Mouse (Mus musculus) MEL (cell line): ENCODE data around the gene Insm1. TPM values are rescaled to one million over a fixed set of nuclear protein-coding genes. Genes with fewer than 3 reads are reported as not detected.

ENCODE experiments used
- DNase-seq: peaks from one replicate; pipeline ENCODE4 v3.0.0; 2011; ENCODE audit warnings: low read depth, low spot score
- H3K27ac ChIP-seq: 2 replicates; pipeline ENCODE4 v1.5.1; 2012; ENCODE audit warnings: low read depth, mild to moderate bottlenecking, control low read depth, low read length, moderate library complexity; ENCODE audit not compliant: control insufficient read depth
- H3K27me3 ChIP-seq, 2 experiments: fragments of 150-350 bp in 1 of 2; sonication (generic) in 1 of 2; 2 replicates each; pipeline ENCODE4 v1.6.1; 2012; ENCODE audit warnings: low read length in 2 of 2, mild to moderate bottlenecking in 2 of 2, improper control_type of control experiment in 1 of 2, moderate library complexity in 1 of 2; ENCODE audit not compliant: insufficient read depth in 2 of 2, control insufficient read depth in 1 of 2
- H3K36me3 ChIP-seq, 2 experiments: 2 replicates each; pipeline ENCODE4 v1.6.1; 2012 to 2014; ENCODE audit warnings: low read length in 2 of 2, improper control_type of control experiment in 1 of 2, inconsistent platforms in 1 of 2, mild to moderate bottlenecking in 1 of 2; ENCODE audit not compliant: insufficient read depth in 2 of 2, control insufficient read depth in 1 of 2
- H3K4me1 ChIP-seq, 2 experiments: fragments of 150-350 bp in 1 of 2; sonication (generic) in 1 of 2; 2 replicates each; pipeline ENCODE4 v1.6.1; 2012; ENCODE audit warnings: low read length in 2 of 2, improper control_type of control experiment in 1 of 2, mild to moderate bottlenecking in 1 of 2; ENCODE audit not compliant: insufficient read depth in 2 of 2, control insufficient read depth in 1 of 2
- H3K4me3 ChIP-seq, 2 experiments: fragments of 150-350 bp in 1 of 2; sonication (generic) in 1 of 2; 2 replicates each; pipeline ENCODE4 v1.5.1; 2012; ENCODE audit warnings: low read depth in 2 of 2, low read length in 2 of 2, mild to moderate bottlenecking in 2 of 2, moderate library complexity in 2 of 2, control low read depth in 1 of 2, improper control_type of control experiment in 1 of 2; ENCODE audit not compliant: control insufficient read depth in 1 of 2, insufficient read depth in 1 of 2
- H3K79me2 ChIP-seq: 2 replicates; pipeline ENCODE4 v1.6.1; 2012; ENCODE audit warnings: mild to moderate bottlenecking, low read length, moderate library complexity; ENCODE audit not compliant: control insufficient read depth, poor library complexity, insufficient read depth
- H3K9ac ChIP-seq: 2 replicates; pipeline ENCODE4 v1.6.1; 2012; ENCODE audit warnings: low read depth, mild to moderate bottlenecking, control low read depth, low read length, moderate library complexity; ENCODE audit not compliant: control insufficient read depth, poor library complexity, severe bottlenecking
- H3K9me3 ChIP-seq: fragments of 150-350 bp; sonication (generic); replicated peaks from 2 replicates; pipeline ENCODE4 v1.6.1; 2012; ENCODE audit warnings: mild to moderate bottlenecking, low read length, improper control_type of control experiment, moderate library complexity; ENCODE audit not compliant: insufficient read depth
- BHLHE40 ChIP-seq: IDR thresholded peaks from 2 replicates; pipeline ENCODE4 v1.6.1; 2012; ENCODE audit warnings: low read depth, mild to moderate bottlenecking, inconsistent platforms, low read length, improper control_type of control experiment, borderline replicate concordance
- CHD1 ChIP-seq: IDR thresholded peaks from 2 replicates; pipeline ENCODE4 v1.6.1; 2012; ENCODE audit warnings: low read depth, mild to moderate bottlenecking, inconsistent platforms, low read length, improper control_type of control experiment
- CHD2 ChIP-seq: IDR thresholded peaks from 2 replicates; pipeline ENCODE4 v1.6.1; 2011; ENCODE audit warnings: low read length, improper control_type of control experiment
- CTCF ChIP-seq, 3 experiments: IDR thresholded peaks in 2 of 3; conservative IDR thresholded peaks in 1 of 3; 2 replicates each; pipeline ENCODE4 v1.5.1; 2011 to 2012; ENCODE audit warnings: low read length in 3 of 3, low read depth in 2 of 3, mild to moderate bottlenecking in 2 of 3, improper control_type of control experiment in 1 of 3, inconsistent platforms in 1 of 3, mixed read lengths in 1 of 3, moderate library complexity in 1 of 3; ENCODE audit not compliant: control insufficient read depth in 1 of 3, insufficient read depth in 1 of 3, poor library complexity in 1 of 3, severe bottlenecking in 1 of 3
- E2F4 ChIP-seq: IDR thresholded peaks from 2 replicates; pipeline ENCODE4 v1.6.1; 2011; ENCODE audit warnings: low read depth, low read length, improper control_type of control experiment, borderline replicate concordance
- EP300 ChIP-seq, 2 experiments: IDR thresholded peaks; 2 replicates each; pipeline ENCODE4 v1.6.1; 2011; ENCODE audit warnings: improper control_type of control experiment in 2 of 2, low read length in 2 of 2, low read depth in 1 of 2, mild to moderate bottlenecking in 1 of 2
- ETS1 ChIP-seq: IDR thresholded peaks from 2 replicates; pipeline ENCODE4 v1.6.1; 2012; ENCODE audit warnings: low read depth, mild to moderate bottlenecking, inconsistent platforms, low read length, improper control_type of control experiment, moderate library complexity
- GABPA ChIP-seq: IDR thresholded peaks from 2 replicates; pipeline ENCODE4 v1.6.1; 2012; ENCODE audit warnings: low read depth, mild to moderate bottlenecking, inconsistent platforms, low read length, improper control_type of control experiment, moderate library complexity
- GATA1 ChIP-seq: IDR thresholded peaks from 2 replicates; pipeline ENCODE4 v1.6.1; 2011; ENCODE audit warnings: low read depth, low read length, improper control_type of control experiment
- HCFC1 ChIP-seq: IDR thresholded peaks from 2 replicates; pipeline ENCODE4 v1.6.1; 2012; ENCODE audit warnings: low read depth, mild to moderate bottlenecking, inconsistent platforms, low read length, improper control_type of control experiment, moderate library complexity
- JUND ChIP-seq: IDR thresholded peaks from 2 replicates; pipeline ENCODE4 v1.6.1; 2011; ENCODE audit warnings: low read depth, mild to moderate bottlenecking, improper control_type of control experiment, low read length
- KAT2A ChIP-seq: conservative IDR thresholded peaks from 2 replicates; pipeline ENCODE4 v1.6.1; 2012; ENCODE audit warnings: low read depth, low read length, improper control_type of control experiment, inconsistent platforms
- MAFK ChIP-seq: IDR thresholded peaks from 2 replicates; pipeline ENCODE4 v1.6.1; 2011; ENCODE audit warnings: low read depth, mild to moderate bottlenecking, low read length, improper control_type of control experiment, borderline replicate concordance
- MAX ChIP-seq: IDR thresholded peaks from 2 replicates; pipeline ENCODE4 v1.6.1; 2011; ENCODE audit warnings: low read length, improper control_type of control experiment
- MAZ ChIP-seq: IDR thresholded peaks from 2 replicates; pipeline ENCODE4 v1.6.1; 2012; ENCODE audit warnings: low read depth, mild to moderate bottlenecking, inconsistent platforms, low read length, improper control_type of control experiment
- MEF2A ChIP-seq: IDR thresholded peaks from 2 replicates; pipeline ENCODE4 v1.6.1; 2014; ENCODE audit warnings: low read depth, mild to moderate bottlenecking, inconsistent platforms, low read length, improper control_type of control experiment; ENCODE audit not compliant: poor library complexity, insufficient replicate concordance, severe bottlenecking; ENCODE audit errors: extremely low read depth
- MXI1 ChIP-seq: IDR thresholded peaks from 2 replicates; pipeline ENCODE4 v1.6.1; 2011; ENCODE audit warnings: mild to moderate bottlenecking, low read depth, low read length, improper control_type of control experiment
- MYB ChIP-seq: IDR thresholded peaks from 2 replicates; pipeline ENCODE4 v1.6.1; 2011; ENCODE audit warnings: mild to moderate bottlenecking, low read depth, low read length, improper control_type of control experiment
- MYC ChIP-seq: IDR thresholded peaks from 2 replicates; pipeline ENCODE4 v1.6.1; 2011; ENCODE audit warnings: low read depth, mild to moderate bottlenecking, low read length, improper control_type of control experiment, moderate library complexity
- NELFE ChIP-seq: IDR thresholded peaks from 2 replicates; pipeline ENCODE4 v1.6.1; 2011; ENCODE audit warnings: low read depth, low read length, improper control_type of control experiment
- NRF1 ChIP-seq: IDR thresholded peaks from 2 replicates; pipeline ENCODE4 v1.6.1; 2014; ENCODE audit warnings: low read depth, mild to moderate bottlenecking, inconsistent platforms, low read length, improper control_type of control experiment, moderate library complexity; ENCODE audit not compliant: poor library complexity, insufficient read depth, severe bottlenecking
- POLR2A ChIP-seq, 2 experiments: IDR thresholded peaks; 2 replicates each; pipeline ENCODE4 v1.6.1; 2011 to 2012; ENCODE audit warnings: low read length in 2 of 2, mild to moderate bottlenecking in 2 of 2, control low read depth in 1 of 2, improper control_type of control experiment in 1 of 2, low read depth in 1 of 2, moderate library complexity in 1 of 2; ENCODE audit not compliant: control insufficient read depth in 1 of 2, insufficient read depth in 1 of 2, poor library complexity in 1 of 2
- POLR2AphosphoS2 ChIP-seq: IDR thresholded peaks from 2 replicates; pipeline ENCODE4 v1.6.1; 2011; ENCODE audit warnings: low read length, improper control_type of control experiment
- RAD21 ChIP-seq: IDR thresholded peaks from 2 replicates; pipeline ENCODE4 v1.6.1; 2011; ENCODE audit warnings: mild to moderate bottlenecking, low read depth, low read length, improper control_type of control experiment
- RCOR1 ChIP-seq: IDR thresholded peaks from 2 replicates; pipeline ENCODE4 v1.6.1; 2012; ENCODE audit warnings: low read depth, mild to moderate bottlenecking, inconsistent platforms, low read length, improper control_type of control experiment
- SIN3A ChIP-seq: IDR thresholded peaks from 2 replicates; pipeline ENCODE4 v1.6.1; 2012; ENCODE audit warnings: low read length, improper control_type of control experiment, inconsistent platforms
- SMC3 ChIP-seq: IDR thresholded peaks from 2 replicates; pipeline ENCODE4 v1.6.1; 2011; ENCODE audit warnings: low read depth, low read length, improper control_type of control experiment
- TAL1 ChIP-seq: IDR thresholded peaks from 2 replicates; pipeline ENCODE4 v1.6.1; 2012; ENCODE audit warnings: mild to moderate bottlenecking, inconsistent platforms, low read length, moderate library complexity, mixed read lengths
- TBP ChIP-seq: IDR thresholded peaks from 2 replicates; pipeline ENCODE4 v1.8.0; 2011; ENCODE audit warnings: low read depth, low read length, improper control_type of control experiment
- TCF12 ChIP-seq: IDR thresholded peaks from 2 replicates; pipeline ENCODE4 v1.6.1; 2014; ENCODE audit warnings: low read depth, mild to moderate bottlenecking, inconsistent platforms, low read length, improper control_type of control experiment, moderate library complexity
- UBTF ChIP-seq: IDR thresholded peaks from 2 replicates; pipeline ENCODE4 v1.6.1; 2012; ENCODE audit warnings: low read depth, mild to moderate bottlenecking, inconsistent platforms, low read length, improper control_type of control experiment, moderate library complexity, borderline replicate concordance; ENCODE audit not compliant: insufficient read depth
- USF1 ChIP-seq: IDR thresholded peaks from 2 replicates; pipeline ENCODE4 v1.6.1; 2014; ENCODE audit warnings: low read depth, mild to moderate bottlenecking, inconsistent platforms, low read length, improper control_type of control experiment, moderate library complexity
- USF2 ChIP-seq, 2 experiments: IDR thresholded peaks; 2 replicates each; pipeline ENCODE4 v1.6.1; 2011 to 2012; ENCODE audit warnings: improper control_type of control experiment in 2 of 2, low read length in 2 of 2, borderline replicate concordance in 1 of 2, inconsistent platforms in 1 of 2, low read depth in 1 of 2, mild to moderate bottlenecking in 1 of 2; ENCODE audit not compliant: insufficient read depth in 1 of 2
- ZC3H11A ChIP-seq: IDR thresholded peaks from 2 replicates; pipeline ENCODE4 v1.6.1; 2012; ENCODE audit warnings: low read depth, mild to moderate bottlenecking, inconsistent platforms, low read length, improper control_type of control experiment
- ZKSCAN1 ChIP-seq: IDR thresholded peaks from 2 replicates; pipeline ENCODE4 v1.6.1; 2012; ENCODE audit warnings: low read depth, mild to moderate bottlenecking, inconsistent platforms, low read length, improper control_type of control experiment, moderate library complexity
- ZMIZ1 ChIP-seq: IDR thresholded peaks from 2 replicates; pipeline ENCODE4 v1.6.1; 2012; ENCODE audit warnings: low read depth, mild to moderate bottlenecking, inconsistent platforms, low read length, improper control_type of control experiment, moderate library complexity
- ZNF384 ChIP-seq: IDR thresholded peaks from 2 replicates; pipeline ENCODE4 v1.6.1; 2012; ENCODE audit warnings: low read depth, mild to moderate bottlenecking, inconsistent platforms, low read length, improper control_type of control experiment
- polyA plus RNA-seq, 2 experiments: library from polyadenylated mRNA; stranded (reverse) in 1 of 2; unstranded in 1 of 2; fragments of >175 nt in 1 of 2; fragments of >200 nt in 1 of 2; gene quantifications; 2 replicates each; pipeline versions ENCODE4 v1.2.1 to v1.2.4; 2012; ENCODE audit warnings: low replicate concordance in 2 of 2, low read depth in 1 of 2; ENCODE audit not compliant: insufficient read length in 2 of 2, insufficient read depth in 1 of 2, missing spikeins in 1 of 2
- total RNA-seq: library from RNA; depleted of rRNA; stranded (reverse); fragments of 300-350 nt; gene quantifications from 2 replicates; pipeline ENCODE4 v1.2.3, GENCODE M21; 2012

The Insm1 gene
- total and polyA plus RNA-seq, 3 experiments: not detected

- Histone ChIP-seq H3K27me3 (no peaks in the 10 kb centered on the region; a peak in 1 of 4 replicates), H3K27ac (no peak overlapping the region), H3K36me3 (peaks cover 0 to 5% of the 10 kb centered on the region in 2 experiments; a peak in 1 of 4 replicates), H3K4me1 (peaks cover 3 to 10% of the 10 kb centered on the region in 2 experiments), H3K9me3 (no peaks in the 10 kb centered on the region), H3K4me3 (peak overlapping the region; percentile 36 to 45), H3K79me2 (no peaks in the 10 kb centered on the region), H3K9ac (peak overlapping the region; percentile 54)
- DNase-seq: peak; percentile 81
- TF ChIP-seq RCOR1: no peak
- TF ChIP-seq MEF2A: no peak
- no peak for TF ChIP-seq POLR2AphosphoS2
- TF ChIP-seq ZKSCAN1: peak; percentile 8; the same call in 1 of the 2 replicates
- no peak for TF ChIP-seq JUND
- TF ChIP-seq UBTF: no peak
- peak; percentile 50; the same call in 1 of the 2 replicates for TF ChIP-seq HCFC1
- peak; percentile 69 for TF ChIP-seq SIN3A
- TF ChIP-seq EP300 (IDR thresholded peaks at IDR 0.05; ENCODE audit: low read depth in 1 of 2, low read length in 2 of 2): peak in 1 of 2 experiments; percentile 22; a peak in 1 of 4 replicates
- no peak for TF ChIP-seq CHD1
- TF ChIP-seq ZNF384: peak; percentile 40; the same call in 1 of the 2 replicates
- TF ChIP-seq TBP: no peak
- 0 out of 2 replicates have a peak, but pooled peaks have one; percentile 45 for TF ChIP-seq MYC
- TF ChIP-seq SMC3: peak; percentile 76
- no peak for TF ChIP-seq USF1
- TF ChIP-seq MAFK: no peak
- TF ChIP-seq TAL1: no peak
- no peak for TF ChIP-seq POLR2A (IDR thresholded peaks at IDR 0.05; ENCODE audit: control insufficient read depth in 1 of 2, insufficient read depth in 1 of 2, low read depth in 1 of 2, low read length in 2 of 2, poor library complexity in 1 of 2)
- no peak for TF ChIP-seq BHLHE40
- 0 out of 2 replicates have a peak, but pooled peaks have one; percentile 29 for TF ChIP-seq ETS1
- TF ChIP-seq ZMIZ1: no peak
- no peak for TF ChIP-seq GABPA
- TF ChIP-seq MAZ: 0 out of 2 replicates have a peak, but pooled peaks have one; percentile 69
- peak; percentile 47 for TF ChIP-seq ZC3H11A
- no peak for TF ChIP-seq E2F4
- TF ChIP-seq RAD21: peak; percentile 64
- TF ChIP-seq CTCF (IDR thresholded peaks at IDR 0.05 in 2 of 3, conservative IDR thresholded peaks at IDR 0.05 in 1 of 3; ENCODE audit: control insufficient read depth in 1 of 3, insufficient read depth in 1 of 3, low read depth in 2 of 3, low read length in 3 of 3, poor library complexity in 1 of 3, severe bottlenecking in 1 of 3): peak; percentile 79 to 91 (median 86)
- TF ChIP-seq NELFE: no peak
- TF ChIP-seq MYB: no peak
- TF ChIP-seq MAX: no peak
- TF ChIP-seq USF2 (IDR thresholded peaks at IDR 0.05; ENCODE audit: borderline replicate concordance in 1 of 2, insufficient read depth in 1 of 2, low read depth in 1 of 2, low read length in 2 of 2): no peak
- peak; percentile 31; the same call in 1 of the 2 replicates for TF ChIP-seq TCF12
- TF ChIP-seq MXI1: peak; percentile 69; the same call in 1 of the 2 replicates
- no peak for TF ChIP-seq KAT2A
- no peak for TF ChIP-seq NRF1
- no peak for TF ChIP-seq GATA1
- TF ChIP-seq CHD2: peak; percentile 79
Measured at GRCm38 (mm10) chr2:146214715-146215114, 7.0 kb upstream of the Insm1 start.
